ENCODE assay signal across 8 mouse cellular contexts in the genomic region with DNA sequence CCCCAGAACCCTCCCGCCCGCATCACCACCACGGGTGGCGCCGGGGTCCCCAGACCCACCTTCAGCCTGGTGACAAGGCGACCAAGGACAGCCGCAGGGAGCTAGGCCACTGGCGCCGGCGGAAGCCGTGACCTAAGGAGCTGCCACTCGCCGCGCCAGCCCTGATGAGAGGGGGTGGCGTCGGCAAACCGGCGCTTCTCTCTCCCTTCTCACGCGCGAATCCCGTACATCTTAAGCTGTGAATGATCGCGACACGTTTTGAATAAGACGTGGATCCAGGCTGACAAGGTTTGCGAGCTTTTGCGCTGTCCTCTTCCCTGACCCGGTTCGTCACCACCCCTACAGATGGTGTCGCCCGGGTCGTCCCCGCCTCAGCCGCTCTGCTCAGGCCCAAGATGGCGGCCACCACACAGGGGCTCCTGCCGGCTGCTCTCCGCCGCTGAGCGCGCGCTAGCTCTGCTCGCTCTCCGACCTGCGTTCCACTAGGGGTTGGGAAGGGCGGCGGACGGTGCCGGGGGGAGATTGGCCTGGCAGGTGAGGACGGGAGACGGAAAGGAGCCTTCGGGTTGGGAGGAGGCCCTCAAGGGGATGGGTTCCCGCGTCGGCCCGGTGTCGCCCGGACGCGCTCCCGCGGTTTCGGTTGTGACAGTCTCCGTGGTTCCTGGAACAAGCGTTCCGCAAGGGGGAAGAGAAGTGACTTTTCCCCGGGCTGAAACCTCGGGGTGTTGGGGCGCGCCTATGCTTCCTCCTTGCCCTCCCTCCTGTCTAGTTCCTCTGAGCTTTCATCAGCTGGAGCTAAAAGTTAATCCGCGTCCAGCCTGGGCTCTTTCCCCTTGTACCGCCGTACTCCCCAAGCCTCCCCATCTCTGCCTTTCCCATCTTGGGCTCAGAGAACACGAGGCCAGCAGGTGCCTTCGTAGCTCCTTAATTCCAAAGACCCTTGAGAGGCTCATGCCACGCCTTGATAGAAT. TPM values are rescaled to one million over a fixed set of nuclear protein-coding genes. Genes with fewer than 3 reads are reported as not detected.
DNase-seq lines count a peak whose midpoint lies in the region; ATAC-seq lines count a peak whose summit lies in the region.

Cpsf2 (plus strand) TSS at position 388 of the 971 bp plus-strand sequence.

- peak; percentile 90 for DNase-seq in ZHBTc4 (ENCODE audit: low read depth, low spot score)
- peak; percentile 69 to 70 for DNase-seq in gastrocnemius, adult 8-10 months (ENCODE audit: low spot score in 2 of 2)
- peak; percentile 92 for DNase-seq in induced T-regulatory cell, adult 2 months (ENCODE audit: low read depth)
- peak; percentile 53 to 83 for DNase-seq in left cerebral cortex, adult 9 months (ENCODE audit: low spot score in 2 of 2)
- peak; percentile 79 for DNase-seq in right cerebral cortex, postnatal 14 days
- peak; percentile 80 to 86 for DNase-seq in urinary bladder, postnatal 36 days (ENCODE audit: low spot score in 2 of 2)

- peak; percentile 69 for ATAC-seq in common myeloid progenitor, adult 5-6 weeks (replicated peaks; ENCODE audit: low read depth, poor library complexity, severe bottlenecking)
- peak; percentile 60 for ATAC-seq in megakaryocyte progenitor cell, adult 5-6 weeks (replicated peaks; ENCODE audit: poor library complexity)

RNA-seq across cellular contexts. Expression of gene Cpsf2, which starts in this region (rescaled TPM):
- total RNA-seq in common myeloid progenitor, adult 5-6 weeks (2017), result 76.3 and 90.5 TPM in 2 replicates
- total RNA-seq in gastrocnemius, adult 8-10 months (2022), result 10 to 100 TPM in 2 of 4 experiments, 1 to 10 TPM in 2; 8.8 to 10.7 (median 10.0) TPM
- total RNA-seq in megakaryocyte progenitor cell, adult 5-6 weeks (2015), result 35.5 and 37.5 TPM in 2 replicates
- total RNA-seq in megakaryocyte progenitor cell, adult 5-6 weeks (2017), result 46.5 and 61.3 TPM in 2 replicates

Comparison
In these comparisons a context has a peak if more than half of its experiments do, and no peak if none do; other contexts are left out.
1. Peak in every context shown above with its lines: DNase-seq and ATAC-seq.